Mouse (Mus musculus) NIH3T3 (cell line): ENCODE data around the gene Dut.
A peak's percentile ranks its signal among the peaks of the same experiment; 100 is the strongest.

Experiments
- DNase-seq: peaks from one replicate; pipeline ENCODE4 v3.0.0-alpha.2; 2012; ENCODE audit warnings: low read depth

Gene Dut

GRCm38 (mm10) chr2:125247108-125247961 lies at the start of gene Dut:
TSS of gene Dut (plus strand) at chr2:125247190.
- peak; percentile 95 for DNase-seq

- DNase-seq: peak; percentile 11
Measured at GRCm38 (mm10) chr2:125208894-125209596, 37.9 kb upstream of the Dut start.

- peak; percentile 46 for DNase-seq
Measured at GRCm38 (mm10) chr2:125211831-125212510, 35.0 kb upstream of the Dut start.

DNA sequence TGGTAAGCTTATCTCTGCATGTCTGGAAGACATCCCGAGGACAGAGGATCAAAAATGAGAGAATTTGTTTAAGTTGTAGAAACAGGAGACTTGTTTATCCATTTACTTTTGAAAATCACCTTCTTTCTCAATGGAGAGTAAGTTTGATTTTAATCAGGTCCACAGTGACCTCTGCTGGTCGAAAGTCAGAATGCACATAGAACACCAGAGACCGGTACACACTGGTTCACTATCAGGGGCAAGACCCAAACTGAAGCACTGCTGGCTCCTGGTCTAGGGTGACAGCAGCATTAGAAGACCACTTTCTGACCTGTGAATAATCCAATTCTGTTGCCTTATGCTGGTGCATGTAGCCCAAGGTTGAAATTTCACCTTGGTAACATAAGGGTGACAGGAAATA lies 32.4 kb upstream of the Dut start:
- peak; percentile 86 for DNase-seq

DNA sequence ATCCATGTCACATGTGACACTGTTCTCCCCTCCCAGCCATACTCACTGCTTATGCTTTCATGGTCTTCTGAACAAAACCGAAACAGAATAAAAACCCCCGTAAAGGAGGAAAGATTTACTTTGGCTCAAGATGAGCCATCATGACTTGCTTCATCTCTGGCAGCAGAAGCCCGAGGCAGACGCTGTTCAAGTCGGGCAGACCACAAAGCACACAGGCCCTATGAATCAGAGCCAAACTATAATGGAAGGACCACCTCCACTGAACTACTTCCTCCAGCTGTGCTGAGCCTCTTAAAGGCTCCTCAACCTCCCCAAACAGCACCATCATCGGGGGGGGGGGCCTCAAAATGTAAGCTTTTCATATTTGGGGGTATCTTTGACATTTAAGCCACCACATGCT lies 29.7 kb upstream of the Dut start:
- DNase-seq: peak; percentile 61

- DNase-seq: peak; percentile 58
Measured at GRCm38 (mm10) chr2:125218566-125218965, 28.4 kb upstream of the Dut start.

GRCm38 (mm10) chr2:125219268-125219667 lies 27.7 kb upstream of the Dut start:
- no peak for DNase-seq

GRCm38 (mm10) chr2:125221673-125222072 lies 25.3 kb upstream of the Dut start:
- DNase-seq: no peak

DNA sequence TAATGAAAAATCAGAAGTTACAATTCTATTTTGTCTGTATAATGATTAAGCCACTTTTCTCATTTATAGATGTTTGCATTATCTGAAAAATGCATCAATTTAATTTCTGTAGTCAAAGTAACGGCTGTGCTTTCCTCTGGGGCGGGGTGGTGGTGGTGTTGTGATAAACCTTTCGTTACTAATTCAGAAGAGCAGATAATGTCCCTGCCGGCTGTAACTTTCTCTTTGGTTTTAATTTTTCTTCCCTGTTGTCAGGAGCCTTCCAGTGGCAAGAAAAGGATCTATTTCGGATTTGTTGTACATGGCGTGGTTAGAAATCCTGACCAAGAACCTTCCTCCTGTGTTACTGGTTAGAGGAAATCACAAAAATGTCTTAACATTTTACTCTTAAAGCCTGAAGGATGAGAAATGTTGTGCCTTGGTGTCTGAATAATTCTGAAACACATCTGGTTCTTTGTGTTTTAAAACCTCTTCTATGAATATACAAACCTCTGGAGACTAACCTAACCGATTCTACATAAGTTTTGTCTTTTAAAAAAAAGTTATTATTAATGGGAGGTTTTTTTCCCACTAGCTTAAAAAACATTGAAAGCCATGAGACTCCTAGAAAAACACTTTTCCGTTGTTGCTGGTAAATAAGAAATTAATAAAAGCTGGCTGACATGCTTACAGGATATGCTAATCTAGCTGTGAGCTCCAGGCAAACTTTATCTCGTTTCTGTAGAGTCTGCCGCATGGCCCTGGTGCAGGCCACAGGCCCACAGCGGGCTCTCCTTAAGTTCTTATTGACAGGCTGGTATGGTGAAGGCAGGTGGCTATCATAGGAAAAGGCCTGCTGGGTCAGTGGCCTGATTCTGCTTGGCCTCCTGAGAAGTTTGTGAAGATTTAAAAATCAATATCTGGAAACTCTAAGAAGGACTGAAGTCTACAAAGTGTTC lies 18.2 kb upstream of the Dut start:
- no peak for DNase-seq

DNA sequence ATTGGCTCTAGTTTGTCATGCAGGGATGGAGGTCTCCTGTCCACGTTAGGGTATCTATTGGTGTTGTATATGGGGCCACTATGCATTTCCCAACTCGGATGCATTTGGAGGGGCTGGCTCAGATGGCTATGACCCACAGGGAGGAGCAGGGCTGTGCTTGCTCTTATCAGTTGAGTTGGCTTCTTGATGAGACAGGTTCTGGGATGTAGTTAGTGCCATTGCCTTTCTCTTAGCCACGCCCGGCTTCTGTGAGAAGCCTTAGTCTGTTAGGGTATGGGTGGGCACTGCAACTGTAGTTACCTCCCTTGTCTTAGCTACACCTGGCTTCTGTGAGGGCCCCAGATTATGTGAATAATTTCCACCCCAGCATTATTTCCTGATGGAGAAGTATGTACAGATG lies 14.8 kb upstream of the Dut start:
- DNase-seq: no peak

DNA sequence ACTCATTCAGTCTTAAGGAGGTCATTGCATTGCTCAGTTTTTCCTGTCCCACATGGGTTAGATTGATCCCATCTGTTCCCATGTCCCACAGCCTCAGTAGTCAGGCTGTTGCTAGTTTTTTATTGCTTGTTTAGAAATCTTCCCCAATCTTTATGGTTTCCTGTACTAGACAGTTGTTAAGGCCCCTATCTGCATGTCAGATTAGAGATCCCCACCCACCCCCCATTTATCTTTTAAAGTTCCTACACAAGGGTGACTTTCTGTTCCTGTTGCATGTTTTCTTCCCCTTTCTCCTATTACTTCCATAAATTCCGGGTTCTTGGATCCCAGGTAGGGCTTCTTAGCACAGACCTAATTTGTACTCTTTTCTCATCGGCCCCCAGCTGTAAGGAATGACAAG lies 13.5 kb upstream of the Dut start:
- no peak for DNase-seq

DNA sequence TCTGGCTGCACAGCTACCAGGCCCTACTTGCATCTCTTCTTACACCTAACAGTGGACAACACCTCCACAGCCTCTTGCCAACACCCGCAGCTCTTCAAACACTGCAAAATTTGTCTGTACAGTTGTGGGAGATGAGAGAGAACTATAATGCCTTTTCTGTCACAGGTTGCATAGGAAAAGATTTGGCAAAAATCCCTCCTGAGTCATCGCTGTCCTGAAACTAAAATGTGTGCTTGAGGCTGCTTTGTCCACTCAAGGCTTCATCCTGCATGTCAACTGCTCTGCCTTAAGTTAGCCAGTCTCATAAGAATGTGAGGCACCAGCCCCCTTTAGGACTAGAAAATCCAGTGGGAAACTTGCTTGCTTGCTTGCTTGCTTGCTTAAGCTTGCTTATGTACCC lies 12.9 kb upstream of the Dut start:
- DNase-seq: peak; percentile 36

DNA sequence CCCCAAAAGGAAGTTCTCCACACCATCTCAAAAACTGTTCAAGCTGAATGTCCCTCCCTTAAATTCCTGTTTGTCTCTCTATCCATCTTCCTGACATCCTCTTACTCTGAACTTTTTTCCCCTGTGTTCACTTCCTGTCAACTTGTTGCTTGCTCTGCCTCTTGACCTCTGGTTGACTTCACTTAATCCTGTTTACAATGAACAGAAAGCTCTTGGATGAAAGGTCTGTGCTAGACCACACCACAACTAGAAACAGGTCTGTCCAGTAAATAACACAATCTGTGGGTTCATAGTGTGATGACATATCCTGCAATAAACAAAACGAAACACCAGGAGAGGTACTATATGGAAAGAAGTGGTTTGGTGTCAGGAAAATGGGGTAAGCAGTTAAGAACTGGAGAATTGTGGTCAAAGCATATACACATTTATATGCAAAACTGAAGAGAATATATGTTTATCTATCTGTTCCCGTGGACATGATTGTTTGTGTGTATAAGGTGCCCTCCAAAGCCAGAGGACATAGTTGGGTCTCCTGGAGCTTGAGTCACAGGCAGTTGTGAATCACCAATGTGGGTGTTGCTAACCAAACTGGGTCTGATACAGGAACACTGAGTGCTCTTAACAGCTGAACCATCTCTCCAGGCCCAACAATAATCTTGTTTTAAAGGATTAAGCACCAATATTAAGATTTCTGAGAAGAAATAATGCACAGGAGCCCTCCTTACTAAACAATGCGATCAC lies 1.3 kb upstream of the Dut start:
- DNase-seq: peak; percentile 45

GRCm38 (mm10) chr2:125246669-125247068 lies 321 bp upstream of the Dut start:
- peak; percentile 23 for DNase-seq

DNA sequence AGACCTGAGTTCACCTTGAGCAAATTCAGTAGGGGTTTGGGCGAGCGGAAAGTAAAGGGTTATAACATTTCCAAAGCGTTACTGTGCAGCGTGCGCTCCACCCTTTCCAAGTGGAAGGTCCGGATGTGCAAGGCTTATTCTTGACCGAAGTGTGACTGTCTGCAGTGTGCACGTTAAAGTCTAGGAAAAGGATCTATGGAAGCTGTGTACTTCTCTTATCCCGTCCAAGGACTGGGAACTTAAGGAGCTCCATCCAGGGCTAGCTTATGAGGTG lies 909 bp downstream of the Dut start:
- DNase-seq: no peak

DNA sequence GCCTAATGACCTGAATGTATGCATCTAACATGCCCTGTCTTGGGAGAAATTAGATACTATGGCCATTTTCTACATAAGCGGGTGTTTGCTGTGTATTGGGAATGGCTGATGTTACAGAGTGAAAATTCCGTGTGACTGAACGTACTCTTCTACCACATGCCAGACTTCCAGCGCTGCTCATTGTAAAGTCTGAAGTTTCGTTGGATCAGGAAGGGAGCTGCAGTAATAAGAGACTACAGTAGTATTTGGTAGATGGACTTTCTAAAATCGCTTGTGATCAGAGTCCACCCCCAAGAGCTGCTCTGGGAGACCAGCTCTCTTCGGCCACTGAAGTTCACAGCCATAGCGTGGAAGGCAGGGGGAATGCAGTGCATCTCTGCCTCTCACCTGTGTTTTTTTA lies 1.3 kb downstream of the Dut start:
- DNase-seq: no peak

- no peak for DNase-seq
Measured at GRCm38 (mm10) chr2:125249339-125249738, 2.3 kb downstream of the Dut start.

- peak; percentile 13 for DNase-seq
Measured at GRCm38 (mm10) chr2:125249874-125250273, 2.9 kb downstream of the Dut start.

DNA sequence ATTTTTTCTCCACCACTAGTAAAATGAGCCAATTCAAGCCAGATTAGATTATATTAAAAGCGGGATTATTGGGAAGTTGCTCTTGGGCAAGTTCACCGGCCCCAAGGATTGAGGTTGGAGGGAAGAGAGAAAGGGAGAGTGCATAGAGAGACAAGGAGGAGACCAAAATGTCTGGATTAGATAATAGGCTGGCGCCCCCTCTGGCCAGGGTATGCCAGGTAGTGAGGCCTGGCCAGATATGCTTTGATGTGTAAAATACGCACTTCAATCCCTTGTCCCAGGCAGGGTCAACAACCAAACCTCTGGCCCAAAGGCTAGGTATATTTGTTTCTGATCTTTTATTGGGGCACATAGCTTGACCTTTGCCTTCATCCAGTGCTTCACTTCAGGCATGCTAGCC lies 4.8 kb downstream of the Dut start:
- DNase-seq: no peak

DNA sequence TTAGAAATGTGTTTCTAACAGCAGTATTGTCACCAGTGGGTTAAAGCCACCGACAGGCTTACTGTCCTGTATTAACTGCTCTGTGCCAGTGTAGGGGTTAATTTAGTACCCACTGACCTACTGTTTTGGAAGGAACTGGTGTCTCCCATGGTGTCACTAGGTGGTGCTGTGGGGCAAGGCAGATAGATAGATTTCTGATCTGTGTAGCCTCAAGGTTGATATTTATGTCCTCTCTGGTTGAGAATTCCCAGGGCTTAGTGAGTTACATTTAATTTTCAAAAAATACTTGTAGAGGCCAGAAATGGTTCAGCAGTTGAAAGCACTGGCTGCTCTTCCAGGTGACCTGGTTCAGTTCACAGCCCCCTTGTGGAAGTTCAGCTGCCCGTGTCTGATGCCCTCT lies 5.3 kb downstream of the Dut start:
- DNase-seq: peak; percentile 73

DNA sequence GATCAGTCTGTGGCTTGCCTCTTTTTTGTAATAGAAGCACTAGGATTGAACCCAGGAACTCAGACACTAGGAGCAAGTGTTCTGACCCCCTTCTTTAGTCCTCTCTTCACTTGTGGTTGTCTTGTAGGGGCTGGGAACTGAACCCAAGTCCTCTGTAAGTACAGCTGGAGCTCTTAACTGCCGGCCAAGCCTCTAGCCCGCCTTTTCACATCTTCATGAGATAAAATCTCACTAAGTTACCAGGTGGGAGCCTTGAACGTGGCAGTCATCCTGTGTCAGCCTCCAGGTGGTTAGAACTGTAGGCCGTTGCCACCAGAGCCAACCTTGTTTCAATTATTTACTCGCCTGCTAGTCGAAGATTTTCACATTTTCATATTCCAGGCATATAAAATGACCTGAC lies 6.7 kb downstream of the Dut start:
- no peak for DNase-seq
